Mouse (Mus musculus): ENCODE data around the gene Upp2. TPM values are rescaled to one million over a fixed set of nuclear protein-coding genes. Genes with fewer than 3 reads are reported as not detected.

Upp2 gene
- polyA plus RNA-seq, 1 experiment from 2014 or later: 11.7 TPM

DNA sequence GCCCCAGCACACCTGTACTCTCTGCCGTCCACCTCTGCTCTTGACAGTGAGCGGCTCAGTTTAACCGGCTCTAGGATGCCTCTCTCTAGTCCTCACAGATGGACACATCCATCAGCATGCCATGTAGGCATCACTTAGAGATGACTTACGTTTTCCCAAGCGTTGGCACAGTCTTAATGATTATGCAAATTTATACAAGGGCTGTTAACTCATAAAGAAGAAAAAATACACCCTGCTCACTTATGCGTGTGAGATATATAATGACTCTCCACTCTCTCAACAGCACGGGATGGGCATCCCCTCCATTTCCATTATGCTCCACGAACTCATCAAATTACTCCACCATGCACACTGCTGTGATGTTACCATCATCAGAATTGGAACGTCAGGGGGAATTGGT, 206.7 kb downstream of the Upp2 start:
- Histone ChIP-seq H3K27me3 (replicated peaks; ENCODE audit: control insufficient read depth, insufficient read depth, low read length) (no peaks in the 10 kb centered on the region), H3K9me3 (ENCODE audit: control insufficient read depth, low read length) (no peaks in the 10 kb centered on the region), H3K4me3 (replicated peaks; ENCODE audit: low read length) (no peak overlapping the region), H3K27ac (ENCODE audit: low read length) (no peak overlapping the region), H3K9ac (replicated peaks; ENCODE audit: low read depth, low read length) (no peak overlapping the region), H3K36me3 (ENCODE audit: control insufficient read depth, insufficient read depth) (no peaks in the 10 kb centered on the region), H3K4me2 (ENCODE audit: low read length) (no peak overlapping the region), H3K4me1 (replicated peaks; ENCODE audit: control insufficient read depth, insufficient read depth, low read length) (peaks cover 4% of the 10 kb centered on the region; the same call in 1 of the 2 replicates)
- ATAC-seq: peak; percentile 87
- 44% methylated on average over 9 of the region's 9 CpGs for WGBS

DNA sequence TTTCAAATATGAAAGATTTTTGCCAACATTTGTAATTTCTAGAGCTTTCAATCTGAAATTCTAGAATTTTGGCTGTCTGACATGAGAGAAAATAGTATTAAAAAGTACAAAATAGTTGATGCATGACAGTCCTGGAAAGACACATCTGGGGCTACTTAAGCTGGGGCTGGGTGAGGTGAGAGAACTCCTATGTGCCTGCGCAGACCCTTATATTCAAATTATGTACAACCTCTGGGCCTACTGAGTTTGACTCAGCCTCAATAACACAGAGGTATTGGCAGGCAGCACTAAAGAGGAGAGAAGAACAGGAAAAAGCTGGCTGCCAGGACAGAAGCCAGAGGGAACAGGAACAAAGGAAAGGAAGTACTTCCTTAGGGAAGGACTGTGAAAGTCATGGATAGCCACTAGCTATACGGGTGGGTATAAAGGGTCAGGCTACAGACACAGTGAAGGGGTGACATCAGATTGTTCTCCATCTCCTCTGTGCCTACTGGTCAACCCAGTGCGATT, 211.9 kb downstream of the Upp2 start:
- Histone ChIP-seq H3K9me3 (ENCODE audit: control insufficient read depth, low read length) (no peaks in the 10 kb centered on the region), H3K27ac (ENCODE audit: low read length) (no peak overlapping the region), H3K27me3 (replicated peaks; ENCODE audit: control insufficient read depth, insufficient read depth, low read length) (no peaks in the 10 kb centered on the region), H3K36me3 (ENCODE audit: control insufficient read depth, insufficient read depth) (no peaks in the 10 kb centered on the region), H3K4me1 (replicated peaks; ENCODE audit: control insufficient read depth, insufficient read depth, low read length) (peaks cover 4% of the 10 kb centered on the region; the same call in 1 of the 2 replicates), H3K4me3 (replicated peaks; ENCODE audit: low read length) (no peak overlapping the region), H3K9ac (replicated peaks; ENCODE audit: low read depth, low read length) (no peak overlapping the region), H3K4me2 (ENCODE audit: low read length) (no peak overlapping the region)
- 94% methylated on average over 3 of the region's 3 CpGs for WGBS
- ATAC-seq: no peak

- no peaks in the 10 kb centered on the region for H3K27me3 ChIP-seq (replicated peaks; ENCODE audit: control insufficient read depth, insufficient read depth, low read length)
- WGBS: 37% methylated on average over 1 of the region's 1 CpGs
- H3K9me3 ChIP-seq (ENCODE audit: control insufficient read depth, low read length): no peaks in the 10 kb centered on the region
- no peak overlapping the region for H3K27ac ChIP-seq (ENCODE audit: low read length)
- H3K36me3 ChIP-seq (ENCODE audit: control insufficient read depth, insufficient read depth): no peaks in the 10 kb centered on the region
- H3K4me1 ChIP-seq (replicated peaks; ENCODE audit: control insufficient read depth, insufficient read depth, low read length): peaks cover 11% of the 10 kb centered on the region; the same call in 1 of the 2 replicates
- ATAC-seq: no peak; the same call in 1 of the 2 replicates
- H3K9ac ChIP-seq (replicated peaks; ENCODE audit: low read depth, low read length): no peak overlapping the region
- no peak overlapping the region for H3K4me3 ChIP-seq (replicated peaks; ENCODE audit: low read length)
- H3K4me2 ChIP-seq (ENCODE audit: low read length): no peak overlapping the region
Observed at GRCm38 (mm10) chr2:58783526-58783925, 216.4 kb downstream of the Upp2 start.

GRCm38 (mm10) chr2:58786177-58786576, 219.1 kb downstream of the Upp2 start:
- H3K9ac ChIP-seq (replicated peaks; ENCODE audit: low read depth, low read length): no peak overlapping the region
- 89% methylated on average over 3 of the region's 3 CpGs for WGBS
- H3K36me3 ChIP-seq (ENCODE audit: control insufficient read depth, insufficient read depth): no peaks in the 10 kb centered on the region
- no peak overlapping the region for H3K27ac ChIP-seq (ENCODE audit: low read length)
- no peak overlapping the region for H3K4me2 ChIP-seq (ENCODE audit: low read length)
- H3K27me3 ChIP-seq (replicated peaks; ENCODE audit: control insufficient read depth, insufficient read depth, low read length): no peaks in the 10 kb centered on the region
- H3K9me3 ChIP-seq (ENCODE audit: control insufficient read depth, low read length): no peaks in the 10 kb centered on the region
- H3K4me1 ChIP-seq (replicated peaks; ENCODE audit: control insufficient read depth, insufficient read depth, low read length): peaks cover 11% of the 10 kb centered on the region; the same call in 1 of the 2 replicates
- no peak overlapping the region for H3K4me3 ChIP-seq (replicated peaks; ENCODE audit: low read length)
- ATAC-seq: no peak

DNA sequence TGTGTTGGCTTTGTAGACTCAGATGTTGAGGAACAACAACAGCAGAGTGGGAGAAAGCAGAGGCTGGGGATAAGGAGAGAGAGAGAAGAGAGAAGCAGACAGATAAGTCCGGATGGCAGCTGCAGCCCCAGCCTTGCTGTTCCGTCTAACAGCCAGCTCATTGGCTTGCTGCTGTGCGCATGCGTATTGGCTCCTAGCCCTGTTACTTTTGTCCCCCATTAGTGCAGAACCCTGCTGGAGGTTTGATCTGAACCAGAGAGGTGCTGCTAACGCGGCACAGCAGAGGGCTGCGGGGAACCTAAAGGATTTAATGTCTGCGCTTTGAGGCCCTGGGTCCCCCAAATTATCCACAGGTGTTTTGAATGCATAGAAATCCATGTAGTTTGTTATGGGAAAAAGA, 219.6 kb downstream of the Upp2 start:
- Histone ChIP-seq H3K36me3 (ENCODE audit: control insufficient read depth, insufficient read depth) (no peaks in the 10 kb centered on the region), H3K27ac (ENCODE audit: low read length) (no peak overlapping the region), H3K9ac (replicated peaks; ENCODE audit: low read depth, low read length) (no peak overlapping the region), H3K4me3 (replicated peaks; ENCODE audit: low read length) (no peak overlapping the region), H3K4me2 (ENCODE audit: low read length) (no peak overlapping the region), H3K4me1 (replicated peaks; ENCODE audit: control insufficient read depth, insufficient read depth, low read length) (peaks cover 11% of the 10 kb centered on the region; the same call in 1 of the 2 replicates), H3K9me3 (ENCODE audit: control insufficient read depth, low read length) (no peaks in the 10 kb centered on the region), H3K27me3 (replicated peaks; ENCODE audit: control insufficient read depth, insufficient read depth, low read length) (no peaks in the 10 kb centered on the region)
- 53% methylated on average over 8 of the region's 8 CpGs for WGBS
- peak; percentile 47; the same call in 1 of the 2 replicates for ATAC-seq

DNA sequence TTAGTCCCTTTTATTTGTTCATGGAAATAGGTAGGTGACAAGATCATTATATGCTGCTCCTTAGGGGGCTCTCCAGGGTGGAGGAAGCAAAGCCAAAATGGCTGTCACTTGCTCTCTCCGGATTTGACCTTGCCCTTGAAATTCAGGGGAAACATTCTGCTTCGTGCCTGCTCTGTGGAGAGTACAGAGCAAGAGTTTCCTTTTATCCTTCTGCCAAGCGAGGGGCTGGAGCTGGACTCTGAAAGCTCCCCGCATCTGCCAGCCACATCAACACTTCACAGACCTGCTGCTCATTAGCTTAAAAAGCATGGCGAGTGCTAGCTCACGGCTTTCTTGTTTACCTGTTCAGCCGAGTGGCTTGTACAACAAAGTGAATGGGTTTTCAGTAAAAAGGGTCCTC, 220.3 kb downstream of the Upp2 start:
- H3K4me1 ChIP-seq (replicated peaks; ENCODE audit: control insufficient read depth, insufficient read depth, low read length): peaks cover 11% of the 10 kb centered on the region; the same call in 1 of the 2 replicates
- 13% methylated on average over 7 of the region's 7 CpGs for WGBS
- H3K4me3 ChIP-seq (replicated peaks; ENCODE audit: low read length): no peak overlapping the region
- no peaks in the 10 kb centered on the region for H3K9me3 ChIP-seq (ENCODE audit: control insufficient read depth, low read length)
- H3K4me2 ChIP-seq (ENCODE audit: low read length): no peak overlapping the region
- peak; percentile 68 for ATAC-seq
- no peaks in the 10 kb centered on the region for H3K27me3 ChIP-seq (replicated peaks; ENCODE audit: control insufficient read depth, insufficient read depth, low read length)
- no peak overlapping the region for H3K27ac ChIP-seq (ENCODE audit: low read length)
- H3K9ac ChIP-seq (replicated peaks; ENCODE audit: low read depth, low read length): no peak overlapping the region
- no peaks in the 10 kb centered on the region for H3K36me3 ChIP-seq (ENCODE audit: control insufficient read depth, insufficient read depth)

GRCm38 (mm10) chr2:58789934-58790333, 222.8 kb downstream of the Upp2 start:
- Histone ChIP-seq H3K4me3 (replicated peaks; ENCODE audit: low read length) (no peak overlapping the region), H3K27ac (ENCODE audit: low read length) (no peak overlapping the region), H3K9ac (replicated peaks; ENCODE audit: low read depth, low read length) (no peak overlapping the region), H3K9me3 (ENCODE audit: control insufficient read depth, low read length) (no peaks in the 10 kb centered on the region), H3K36me3 (ENCODE audit: control insufficient read depth, insufficient read depth) (no peaks in the 10 kb centered on the region), H3K27me3 (replicated peaks; ENCODE audit: control insufficient read depth, insufficient read depth, low read length) (no peaks in the 10 kb centered on the region), H3K4me2 (ENCODE audit: low read length) (no peak overlapping the region), H3K4me1 (replicated peaks; ENCODE audit: control insufficient read depth, insufficient read depth, low read length) (peaks cover 11% of the 10 kb centered on the region; the same call in 1 of the 2 replicates)
- 79% methylated on average over 7 of the region's 7 CpGs for WGBS
- ATAC-seq: no peak

GRCm38 (mm10) chr2:58790361-58790760, 223.3 kb downstream of the Upp2 start:
- Histone ChIP-seq H3K4me1 (replicated peaks; ENCODE audit: control insufficient read depth, insufficient read depth, low read length) (peaks cover 11% of the 10 kb centered on the region; the same call in 1 of the 2 replicates), H3K36me3 (ENCODE audit: control insufficient read depth, insufficient read depth) (no peaks in the 10 kb centered on the region), H3K4me2 (ENCODE audit: low read length) (no peak overlapping the region), H3K27me3 (replicated peaks; ENCODE audit: control insufficient read depth, insufficient read depth, low read length) (no peaks in the 10 kb centered on the region), H3K4me3 (replicated peaks; ENCODE audit: low read length) (no peak overlapping the region), H3K9ac (replicated peaks; ENCODE audit: low read depth, low read length) (no peak overlapping the region), H3K27ac (ENCODE audit: low read length) (no peak overlapping the region), H3K9me3 (ENCODE audit: control insufficient read depth, low read length) (no peaks in the 10 kb centered on the region)
- 68% methylated on average over 4 of the region's 4 CpGs for WGBS
- peak; percentile 29; the same call in 1 of the 2 replicates for ATAC-seq

DNA sequence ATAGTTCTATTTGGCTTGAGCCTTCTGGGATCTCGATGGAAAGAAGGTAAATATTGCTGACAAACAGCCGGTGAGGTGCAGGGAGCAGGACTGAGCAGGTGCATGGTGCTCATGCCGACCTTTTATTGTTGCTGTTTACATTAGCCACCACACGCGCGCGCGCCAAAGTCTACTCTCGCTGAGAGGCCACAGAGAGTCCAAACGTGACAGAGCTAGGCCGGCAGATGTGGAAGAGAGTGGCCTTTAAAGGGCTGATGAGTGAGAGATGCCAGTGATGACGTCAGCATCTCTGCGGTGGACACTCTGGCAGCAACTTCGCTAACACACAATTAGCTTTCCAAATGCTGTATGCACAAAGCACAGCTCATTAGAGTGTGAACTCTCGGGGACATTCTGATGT, 227.4 kb downstream of the Upp2 start:
- H3K9ac ChIP-seq (replicated peaks; ENCODE audit: low read depth, low read length): no peak overlapping the region
- 0 out of 2 replicates have a peak, but pooled peaks have one; percentile 18 for ATAC-seq
- 70% methylated on average over 15 of the region's 15 CpGs for WGBS

DNA sequence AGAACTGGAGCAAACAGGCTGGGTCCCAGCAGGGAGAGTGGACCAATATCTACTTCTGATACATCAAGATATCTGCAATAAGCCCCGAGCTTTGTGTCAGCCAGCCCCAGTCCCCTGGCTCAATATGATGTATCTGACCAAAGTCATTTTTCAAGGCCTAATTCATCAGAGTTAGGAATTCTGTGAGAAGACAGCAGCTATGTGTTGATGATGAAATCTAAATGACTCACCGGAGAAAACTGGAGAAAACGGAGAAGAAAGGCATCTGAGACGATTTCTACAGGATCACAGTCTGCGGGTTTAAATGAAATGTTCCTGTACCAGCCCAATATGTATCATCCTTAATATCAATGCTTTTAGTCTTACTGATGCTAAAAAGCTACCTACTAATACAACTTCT, 228.3 kb downstream of the Upp2 start:
- H3K27ac ChIP-seq (ENCODE audit: low read length): no peak overlapping the region
- H3K9me3 ChIP-seq (ENCODE audit: control insufficient read depth, low read length): no peaks in the 10 kb centered on the region
- no peak overlapping the region for H3K9ac ChIP-seq (replicated peaks; ENCODE audit: low read depth, low read length)
- 91% methylated on average over 5 of the region's 5 CpGs for WGBS
- no peak overlapping the region for H3K4me2 ChIP-seq (ENCODE audit: low read length)
- no peaks in the 10 kb centered on the region for H3K4me1 ChIP-seq (replicated peaks; ENCODE audit: control insufficient read depth, insufficient read depth, low read length)
- H3K4me3 ChIP-seq (replicated peaks; ENCODE audit: low read length): no peak overlapping the region
- H3K27me3 ChIP-seq (replicated peaks; ENCODE audit: control insufficient read depth, insufficient read depth, low read length): no peaks in the 10 kb centered on the region
- ATAC-seq: no peak
- H3K36me3 ChIP-seq (ENCODE audit: control insufficient read depth, insufficient read depth): no peaks in the 10 kb centered on the region

More for the DNA sequence above, 227.4 kb downstream of the Upp2 start:
- Histone ChIP-seq H3K4me3 (replicated peaks; ENCODE audit: low read length) (no peak overlapping the region), H3K9me3 (ENCODE audit: control insufficient read depth, low read length) (no peaks in the 10 kb centered on the region), H3K4me1 (replicated peaks; ENCODE audit: control insufficient read depth, insufficient read depth, low read length) (no peaks in the 10 kb centered on the region), H3K27me3 (replicated peaks; ENCODE audit: control insufficient read depth, insufficient read depth, low read length) (no peaks in the 10 kb centered on the region), H3K27ac (ENCODE audit: low read length) (no peak overlapping the region), H3K4me2 (ENCODE audit: low read length) (no peak overlapping the region), H3K36me3 (ENCODE audit: control insufficient read depth, insufficient read depth) (no peaks in the 10 kb centered on the region)

All from forebrain, embryonic 16.5 days (tissue).